Mouse (Mus musculus) ovary, adult 18-20 months (tissue): ENCODE measurements around the gene Sox6.

Experiments
- DNase-seq: peaks from one replicate; pipeline ENCODE4 v3.0.0; 2022; ENCODE audit warnings: low spot score, mixed read lengths

Sox6 gene

DNA sequence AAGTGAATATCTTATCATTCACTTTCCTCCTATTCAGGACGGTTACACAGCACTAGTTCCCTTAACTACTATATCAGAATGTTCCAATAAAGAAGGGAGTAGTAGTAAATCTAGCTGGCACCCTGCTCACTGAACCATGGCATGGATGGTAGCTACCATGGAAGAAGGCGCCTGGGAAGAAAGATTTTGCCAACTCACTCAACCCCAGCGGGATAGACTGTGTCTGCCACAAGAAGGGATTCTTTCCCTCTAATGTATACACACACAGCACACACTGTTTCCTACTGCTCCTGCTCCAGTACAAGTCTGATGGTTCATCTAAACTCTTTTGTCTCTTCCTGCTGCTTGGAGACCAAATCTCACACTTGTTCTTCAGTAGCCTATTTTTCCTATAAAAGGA lies 147.1 kb downstream of the Sox6 start:
- no peak for DNase-seq

DNA sequence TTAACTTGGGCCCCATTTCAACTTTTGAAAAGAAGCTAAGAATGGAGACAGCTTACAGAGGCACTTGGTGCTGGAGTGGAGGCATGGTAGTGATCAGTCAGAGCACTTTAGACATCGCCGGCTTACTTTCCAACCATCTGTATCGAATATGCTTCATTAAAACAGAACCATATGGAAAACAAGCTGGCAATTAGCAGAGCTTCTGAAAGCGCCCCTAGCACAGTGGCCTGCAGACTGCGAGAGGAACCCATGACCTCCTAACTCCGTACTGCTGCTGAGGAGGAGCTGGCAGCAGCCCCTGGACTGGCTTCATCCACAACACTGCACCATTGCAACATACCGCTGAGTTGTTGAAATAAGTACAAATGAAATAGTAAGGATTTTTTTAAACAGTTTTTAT lies 148.7 kb downstream of the Sox6 start:
- DNase-seq = no peak

DNA sequence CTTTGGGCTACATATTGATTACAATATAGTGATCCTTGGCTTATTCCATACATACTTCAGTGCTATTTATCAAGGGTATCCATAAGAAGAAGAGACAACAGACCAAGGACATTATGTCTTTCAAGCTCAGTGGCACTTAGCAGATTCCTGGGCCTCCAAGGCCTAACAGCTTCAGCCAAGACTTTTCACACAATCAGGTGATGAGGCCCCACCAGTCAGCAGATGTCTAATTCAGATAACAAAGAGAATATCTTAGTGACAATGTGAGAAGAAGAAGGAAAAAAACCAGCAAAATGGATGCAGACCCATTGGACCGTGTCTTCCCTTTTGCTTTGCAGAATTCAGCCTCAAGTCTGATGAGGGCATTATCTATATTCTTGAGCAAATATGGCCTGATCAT lies 150.0 kb downstream of the Sox6 start:
- no peak for DNase-seq

DNA sequence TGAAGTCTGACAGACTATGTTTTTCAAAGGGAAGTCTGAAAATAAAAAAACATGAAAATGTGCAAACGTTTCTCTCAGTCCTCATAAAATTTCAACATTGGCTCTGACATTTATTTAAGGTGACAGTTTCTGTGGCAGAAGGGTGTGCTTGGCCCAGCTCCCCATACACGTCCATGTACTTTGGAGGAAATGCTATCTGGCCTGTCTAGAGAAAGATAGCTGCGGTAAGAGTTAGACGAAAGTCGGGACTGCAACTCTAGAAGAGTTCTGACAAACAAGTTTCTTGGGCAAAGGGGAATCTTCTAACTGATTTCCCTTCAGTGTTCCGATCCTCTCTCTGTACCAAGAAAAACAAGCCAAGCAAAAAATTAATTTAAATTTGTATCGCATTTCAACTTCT lies 150.5 kb downstream of the Sox6 start:
- no peak for DNase-seq

DNA sequence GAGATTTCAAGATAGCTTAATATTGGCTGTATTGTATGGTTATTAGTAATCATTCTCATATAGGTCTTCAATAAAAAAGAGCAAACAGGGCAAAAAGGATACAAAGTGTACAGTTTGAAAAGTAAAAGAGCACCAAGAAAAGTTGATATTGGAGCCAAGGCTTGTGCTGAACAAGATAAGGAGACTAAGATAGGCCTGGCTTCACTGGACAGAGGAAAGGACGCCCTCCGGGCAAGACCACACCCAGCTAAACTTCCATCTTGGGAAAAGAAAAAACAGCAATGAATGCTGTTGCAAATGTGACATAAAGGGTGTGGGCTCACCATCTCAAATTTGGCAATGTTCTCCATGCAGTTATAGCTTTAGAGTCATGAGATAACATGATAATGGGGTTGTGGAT lies 165.7 kb downstream of the Sox6 start:
- no peak for DNase-seq

DNA sequence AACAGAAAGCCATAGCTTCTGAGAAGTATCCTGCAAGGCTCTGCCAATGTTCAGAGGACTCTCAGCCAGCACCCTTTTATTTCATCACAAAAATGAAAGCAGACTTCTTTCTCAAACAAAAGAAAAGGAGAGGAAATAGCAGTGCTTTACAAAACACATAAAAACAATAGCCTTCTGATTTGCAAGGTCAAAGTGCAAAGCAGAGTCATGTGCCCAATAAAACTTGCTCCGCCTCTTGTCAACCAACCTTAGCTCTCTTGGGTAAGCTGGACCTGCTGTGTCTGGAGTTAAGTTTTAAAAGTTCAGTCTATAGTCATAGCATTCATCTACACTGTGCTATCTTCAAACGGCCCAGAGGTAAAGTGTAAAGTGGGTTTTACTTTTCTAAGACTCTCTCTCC lies 170.1 kb downstream of the Sox6 start:
- DNase-seq = no peak

DNA sequence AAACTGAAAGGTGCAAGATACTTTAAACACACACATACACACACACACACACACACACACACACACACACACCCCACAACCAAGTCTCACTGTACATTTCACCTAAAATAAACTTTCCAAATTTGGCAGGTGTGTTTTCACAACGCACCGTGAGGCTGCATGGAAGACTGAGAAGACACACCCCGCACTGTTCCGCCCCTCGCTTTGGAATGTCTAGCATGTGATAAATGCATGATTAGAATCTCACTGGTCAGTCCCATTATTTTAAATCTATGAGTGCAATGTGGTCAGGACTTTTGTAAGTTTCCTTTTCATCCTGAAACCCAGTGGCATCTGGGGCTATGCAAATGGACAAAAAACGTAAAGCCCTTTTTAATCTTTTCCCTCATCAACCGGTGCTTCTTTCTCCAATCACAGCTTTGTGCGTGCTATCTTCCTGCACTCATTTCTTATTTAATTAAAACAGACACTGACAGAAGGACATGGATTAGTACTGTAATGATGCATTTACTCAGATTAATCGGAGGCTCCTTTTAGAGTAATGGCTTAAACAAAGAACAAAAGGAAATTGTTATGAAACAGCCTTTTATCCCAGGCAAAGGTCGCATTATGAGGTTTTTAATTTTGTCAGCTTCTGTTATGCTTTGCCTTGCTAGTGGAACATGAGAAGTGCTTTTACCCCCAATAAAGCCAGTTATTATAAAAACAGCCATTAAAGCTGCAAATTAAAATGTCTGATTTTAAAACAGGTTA lies 170.9 kb downstream of the Sox6 start:
- DNase-seq = no peak

DNA sequence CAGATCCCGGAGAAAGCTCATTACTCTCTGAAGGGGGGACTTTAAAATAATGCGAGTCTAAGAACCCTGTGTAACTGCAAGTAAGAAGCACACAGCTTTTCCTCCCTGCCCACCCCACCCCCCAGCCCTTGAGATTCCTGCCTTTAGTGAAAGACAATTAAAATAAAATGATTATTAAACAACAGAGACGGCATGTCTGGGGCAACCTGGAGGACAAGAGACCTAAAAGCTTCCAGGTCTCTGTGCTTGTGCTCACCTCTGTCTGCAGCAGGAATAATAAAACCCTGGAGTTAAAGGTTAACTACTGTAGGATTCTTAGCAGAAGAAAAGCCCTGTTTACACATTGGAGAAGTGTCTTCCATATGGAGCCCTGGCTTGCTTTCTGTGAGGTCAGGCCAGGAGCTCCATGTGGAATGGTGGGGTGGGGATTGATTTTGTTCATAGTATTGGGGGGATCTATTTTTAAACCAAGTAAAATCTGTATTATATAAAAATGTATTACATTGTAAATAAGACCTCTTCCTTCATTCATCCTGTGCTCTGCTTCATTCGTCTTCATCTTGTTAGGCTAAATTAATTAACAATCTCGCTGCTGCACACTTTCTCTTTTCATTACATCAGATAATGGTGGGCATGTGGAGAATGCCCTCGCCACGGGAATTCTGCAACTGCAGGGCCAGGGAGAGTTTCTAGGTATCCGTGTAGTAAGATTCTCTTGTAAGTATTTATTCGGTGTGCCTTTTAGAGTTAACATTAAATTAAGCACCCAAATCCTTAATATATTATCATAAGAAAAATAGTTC lies 171.7 kb downstream of the Sox6 start:
- no peak for DNase-seq

DNA sequence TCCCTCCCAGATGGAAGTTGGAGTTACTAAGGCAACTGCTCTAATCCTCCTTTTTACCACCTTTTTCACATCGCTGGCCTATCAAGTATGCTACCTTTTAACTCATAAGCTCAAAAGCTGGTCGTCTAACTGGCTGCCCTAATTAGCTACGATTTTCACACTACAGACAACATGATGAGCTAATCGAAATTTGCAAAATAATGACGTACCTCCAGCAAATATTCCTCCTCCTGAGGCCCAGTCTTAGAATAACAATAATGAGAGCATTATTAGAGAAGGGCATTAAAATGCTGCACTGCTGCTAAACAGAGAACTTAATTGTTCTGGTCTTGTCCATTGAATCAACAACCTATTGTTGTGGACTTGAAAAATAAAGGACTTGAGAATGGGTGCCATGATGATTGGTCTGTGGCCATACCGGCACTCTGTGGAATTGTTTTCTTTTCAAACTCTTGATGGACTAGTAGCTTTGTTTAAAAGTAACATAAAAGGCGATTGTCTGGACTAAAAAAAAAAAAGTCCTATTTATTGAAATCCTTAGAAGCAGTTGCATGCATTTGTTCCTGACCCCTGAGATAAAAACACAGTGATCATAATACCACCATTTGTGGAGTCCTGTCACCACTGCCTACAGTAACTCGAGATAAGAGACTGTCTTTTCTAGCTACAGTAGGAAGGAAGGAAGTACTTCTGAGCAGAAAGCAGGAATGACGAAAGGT lies 172.5 kb downstream of the Sox6 start:
- no peak for DNase-seq

DNA sequence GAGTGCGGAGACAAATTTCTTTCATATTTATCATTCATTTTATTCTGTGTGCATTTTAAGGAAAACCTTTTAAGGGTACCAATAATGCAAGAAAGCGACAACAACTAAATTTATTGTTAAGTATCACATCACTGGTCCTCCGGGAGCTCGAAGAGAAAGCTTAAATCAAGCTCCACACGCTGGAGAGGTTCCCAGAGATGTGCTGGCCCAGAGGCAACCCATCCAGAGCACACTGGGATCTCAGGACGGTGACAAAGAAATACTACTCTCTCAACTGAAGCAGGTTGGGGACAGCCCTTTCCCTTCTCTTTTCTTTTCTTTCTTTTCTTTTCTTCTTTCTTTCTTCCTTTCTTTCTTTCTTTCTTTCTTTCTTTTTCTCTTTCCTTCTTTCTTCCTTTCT lies 173.4 kb downstream of the Sox6 start:
- DNase-seq = no peak

DNA sequence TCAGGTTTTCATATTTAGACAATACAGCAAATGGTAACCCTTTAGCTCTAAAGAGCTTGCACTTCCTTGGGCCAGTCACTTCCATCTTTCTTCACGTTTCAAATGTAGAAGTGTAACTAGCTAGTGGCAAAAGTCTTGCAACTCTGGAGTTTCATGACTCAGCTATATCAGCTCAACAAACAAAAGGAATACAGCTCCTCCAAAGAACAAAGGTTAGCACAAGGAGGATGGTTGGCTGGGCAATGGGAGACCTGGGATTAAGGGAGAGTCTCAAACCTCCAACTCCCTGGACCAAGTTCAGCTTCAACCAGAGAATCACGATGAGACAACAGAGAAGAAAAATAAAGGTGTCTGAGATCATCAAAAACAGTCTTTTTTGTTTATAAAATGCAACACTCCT lies 174.2 kb downstream of the Sox6 start:
- no peak for DNase-seq

DNA sequence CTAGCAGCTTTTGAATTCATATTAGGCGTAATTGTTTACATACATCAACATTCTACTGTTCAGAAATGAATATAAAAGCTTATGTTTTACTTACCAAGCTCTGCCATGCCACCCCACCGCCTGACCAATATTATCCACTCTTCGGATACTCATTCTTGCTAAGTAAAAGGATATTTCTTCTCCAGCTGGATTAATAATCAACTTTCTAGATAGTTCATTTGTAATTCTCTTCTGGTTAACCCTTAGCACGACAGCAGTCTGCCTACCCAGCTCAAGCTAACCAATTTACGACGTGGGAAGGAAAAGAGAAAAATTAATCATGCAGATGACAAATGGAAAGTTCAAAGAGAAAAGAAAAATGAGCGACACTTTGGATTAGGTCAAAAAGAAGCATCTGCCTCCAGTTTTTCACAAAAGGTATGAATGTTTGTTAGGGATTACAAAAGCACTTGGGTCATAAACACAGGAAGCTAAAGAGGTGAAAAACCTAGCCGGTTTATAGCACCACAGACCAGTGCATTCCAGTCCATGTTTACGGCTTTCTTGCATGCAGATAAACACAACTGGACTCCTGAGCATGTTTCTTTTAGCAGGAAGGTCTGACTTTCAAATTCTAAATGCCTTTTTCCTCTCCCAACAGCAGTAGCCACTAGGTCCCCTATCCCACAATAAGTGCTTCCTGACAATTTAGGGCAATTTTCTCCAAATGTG lies 178.8 kb downstream of the Sox6 start:
- DNase-seq = no peak

DNA sequence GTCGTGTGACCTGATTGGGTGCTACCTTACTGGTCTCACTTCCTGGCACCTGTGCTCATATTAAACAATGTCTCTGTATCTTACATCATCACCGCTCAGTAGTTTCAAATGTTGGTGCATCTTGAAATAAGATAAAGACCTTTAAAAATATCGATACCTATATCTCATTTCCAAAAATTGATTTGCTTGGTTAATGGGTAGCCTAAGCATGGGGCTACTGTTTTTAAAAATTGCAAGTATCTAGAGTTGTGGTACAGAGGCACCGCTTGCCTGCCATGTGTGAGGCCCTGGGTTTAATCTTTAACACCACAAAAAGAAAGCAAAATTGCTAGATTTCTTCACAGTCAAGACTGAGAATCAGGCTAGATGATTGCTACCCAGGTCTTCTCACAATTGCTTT lies 187.5 kb downstream of the Sox6 start:
- no peak for DNase-seq

DNA sequence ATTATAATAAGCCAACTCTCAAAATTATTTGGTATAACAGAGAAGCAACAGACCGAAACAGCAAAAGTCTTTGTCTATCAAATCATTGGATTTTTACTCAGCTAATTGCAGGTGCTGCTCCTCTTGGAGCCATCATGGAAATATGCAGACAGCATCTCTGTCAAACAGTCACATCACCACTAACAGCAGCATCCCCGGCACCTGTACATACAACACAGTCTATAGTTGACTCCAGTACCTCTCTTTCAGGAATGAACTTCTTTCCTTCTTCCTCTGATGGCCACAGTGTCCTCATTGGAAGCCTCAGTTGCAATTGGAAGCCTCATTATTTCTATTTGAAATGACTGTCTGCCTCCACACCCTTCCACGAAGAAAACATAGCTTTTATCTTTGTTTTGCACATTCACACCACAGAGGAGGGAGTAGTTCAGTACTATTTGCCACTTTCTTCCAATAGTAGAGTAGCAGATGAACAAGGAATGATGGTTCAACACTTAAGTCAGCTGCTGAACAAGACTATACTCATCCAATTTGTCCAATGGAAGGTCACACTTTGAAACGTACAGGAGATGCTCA lies 192.7 kb downstream of the Sox6 start:
- no peak for DNase-seq

DNA sequence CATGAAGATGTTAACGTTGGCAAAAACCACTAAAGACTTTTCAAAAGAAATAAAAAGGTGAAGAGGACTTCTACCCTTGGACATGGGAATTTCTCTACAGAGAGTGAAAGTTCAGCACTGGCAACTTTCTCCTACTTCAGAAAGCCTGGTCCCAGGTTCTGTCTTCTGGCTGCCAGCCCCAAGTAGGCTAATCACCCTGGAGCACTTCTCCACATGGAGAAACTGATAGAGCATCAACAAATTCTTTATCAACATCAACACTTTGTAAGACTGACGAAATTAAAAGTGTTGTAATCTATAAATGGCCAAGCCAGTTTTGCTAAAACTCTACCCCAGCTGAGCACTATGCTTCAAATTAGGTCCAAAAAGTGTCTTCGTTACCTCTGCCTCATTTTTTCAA lies 193.7 kb downstream of the Sox6 start:
- DNase-seq = no peak

DNA sequence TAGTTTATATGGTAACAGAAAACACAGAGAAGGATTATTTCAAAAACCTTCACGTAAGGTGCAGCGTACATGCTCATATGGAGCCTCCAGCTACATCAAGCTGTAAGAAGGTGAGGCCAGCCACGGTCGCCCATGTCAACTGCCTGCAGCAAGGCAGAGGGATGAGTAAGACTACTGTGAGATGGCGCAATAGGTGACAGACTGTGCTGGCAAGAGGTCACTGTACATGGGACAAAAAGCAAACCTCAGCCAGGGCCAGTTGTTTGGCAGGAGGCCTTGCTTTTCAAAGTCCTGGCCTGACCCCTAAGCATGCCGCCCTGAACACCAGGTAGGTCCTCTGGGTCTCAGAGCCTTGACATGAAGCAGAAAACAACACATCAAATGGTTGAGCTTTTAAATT lies 194.2 kb downstream of the Sox6 start:
- peak; percentile 6 for DNase-seq

DNA sequence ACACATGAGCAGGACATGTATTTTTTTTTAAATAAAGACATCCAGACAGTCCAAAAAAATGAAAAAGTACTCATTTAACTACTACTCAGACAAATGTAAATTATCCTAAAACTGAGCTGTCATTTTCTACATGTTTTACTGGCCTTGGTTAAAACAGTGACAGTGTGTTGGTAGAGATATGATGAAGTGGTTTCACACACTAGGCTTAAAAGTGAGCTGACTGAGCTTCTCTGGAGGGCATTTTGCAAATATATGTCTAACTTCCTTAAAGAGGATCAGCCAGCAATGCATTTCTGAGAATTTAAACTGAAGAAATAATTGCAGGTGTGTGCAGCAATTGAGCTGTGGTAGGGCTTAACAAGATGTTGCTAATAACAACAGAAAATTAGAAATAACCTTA lies 196.3 kb downstream of the Sox6 start:
- DNase-seq = no peak

DNA sequence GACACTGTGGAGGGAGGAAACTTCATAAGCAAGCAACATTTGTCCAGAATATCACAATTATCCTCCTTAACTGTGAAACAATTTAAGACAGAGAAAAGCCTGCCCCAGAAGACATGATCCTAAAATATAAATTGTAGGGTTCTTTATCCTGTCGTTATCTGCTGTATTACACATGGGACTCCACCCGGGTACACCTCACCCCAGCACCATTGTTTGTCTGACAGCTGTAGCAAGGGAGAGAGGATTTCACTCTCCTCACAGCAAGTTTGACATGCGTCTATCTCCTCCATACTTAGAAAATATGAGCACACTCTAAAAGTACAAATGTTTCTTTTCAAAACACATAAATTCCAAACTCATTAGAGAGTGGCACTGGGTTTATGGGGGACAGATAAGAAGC lies 198.0 kb downstream of the Sox6 start:
- no peak for DNase-seq

DNA sequence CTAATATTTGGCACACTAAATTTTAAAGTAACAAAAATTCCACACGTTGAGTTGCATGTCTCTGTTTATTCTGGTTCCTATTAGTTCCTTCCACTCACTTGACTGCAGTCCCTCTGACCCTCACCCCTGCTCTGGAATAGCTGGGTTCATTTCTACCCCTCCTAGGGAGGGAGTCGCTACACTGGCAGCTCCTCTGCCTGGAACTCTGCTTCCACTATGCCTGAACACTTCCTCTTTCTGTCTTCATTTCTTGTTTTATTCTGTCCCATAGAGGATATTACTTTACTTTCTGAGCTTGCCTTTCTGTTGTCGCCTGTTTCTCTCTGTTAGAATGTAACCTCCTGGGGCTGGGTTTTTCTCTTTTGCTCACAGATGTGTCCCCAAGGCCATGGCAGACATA lies 203.6 kb downstream of the Sox6 start:
- DNase-seq = no peak

DNA sequence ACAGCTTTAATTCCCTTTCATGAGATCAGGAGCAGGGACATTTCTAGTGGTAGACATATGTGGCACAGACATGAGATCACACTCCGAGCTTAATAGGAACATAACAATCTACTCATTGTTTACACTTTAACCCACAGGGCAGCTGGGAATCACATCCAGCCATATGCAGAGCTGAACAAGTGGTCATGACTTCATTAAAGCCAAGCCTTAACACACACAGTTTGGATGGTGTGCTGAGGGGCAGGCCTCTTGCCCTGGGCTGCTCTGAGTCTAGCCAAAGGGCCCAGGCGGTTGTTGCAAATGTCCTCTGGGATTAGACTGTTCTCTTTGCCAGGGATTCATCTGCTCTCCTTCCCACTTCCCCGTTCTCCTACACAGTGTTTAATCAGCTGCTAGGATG lies 204.9 kb downstream of the Sox6 start:
- no peak for DNase-seq

DNA sequence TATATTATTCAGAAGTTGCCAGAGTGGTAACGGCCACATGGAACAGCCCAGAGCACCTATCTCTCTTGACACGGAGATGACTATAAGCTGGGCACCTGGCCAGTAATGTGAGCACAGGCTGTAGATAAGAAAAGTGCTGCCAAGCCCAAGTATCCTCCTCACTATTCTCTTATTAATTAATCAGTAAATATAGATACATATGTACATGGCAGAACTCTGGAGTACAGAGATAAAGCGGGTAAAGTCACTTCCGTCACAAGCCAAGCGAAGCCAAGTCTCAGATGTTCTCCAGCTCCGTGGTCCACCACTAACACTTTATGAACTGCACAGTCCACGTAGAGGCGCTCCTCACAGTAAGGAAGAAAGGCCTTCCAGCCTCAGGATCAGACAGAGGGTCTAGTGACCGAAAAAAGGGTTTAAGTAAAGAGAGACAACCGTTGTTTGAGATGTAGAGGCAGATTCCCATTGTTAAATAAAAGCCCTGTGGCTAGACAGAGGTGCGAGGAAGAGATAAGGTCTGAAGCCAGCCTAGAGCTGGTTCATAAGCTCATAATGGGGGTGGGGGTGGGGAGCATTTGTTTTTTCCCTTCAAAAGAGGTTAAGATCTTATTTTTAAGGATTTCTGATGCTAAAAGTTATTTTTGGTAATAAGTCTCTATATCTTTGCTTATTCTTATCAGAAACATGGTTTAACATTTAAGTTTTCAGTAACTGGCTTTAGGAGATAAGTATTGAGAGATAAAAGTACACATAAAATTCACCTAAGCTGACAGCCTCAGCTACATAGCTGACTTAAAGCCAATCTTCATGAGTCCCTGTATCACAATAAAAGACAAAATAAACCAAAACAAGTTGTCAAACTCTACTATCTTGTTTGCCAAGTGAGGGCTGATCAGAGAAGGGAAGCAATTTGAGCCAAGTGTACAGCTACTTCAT lies 207.4 kb downstream of the Sox6 start:
- DNase-seq = no peak
